Comparison of ENCODE assay signal across 25 mouse cellular contexts in genomic region chr12:90932201-90932600, GRCm38 (mm10).
A peak's percentile ranks its signal among the peaks of the same experiment; 100 is the strongest.
DNase-seq lines count a peak whose midpoint lies in the region; ATAC-seq and TF ChIP-seq lines count a peak whose summit lies in the region.
"Had no signal": no experiment of that assay in that cellular context is flagged by ENCODE, and none has a peak within 500 bp of the region (broad histone marks: within the 10 kb centered on the region; RNA-seq: fewer than 3 reads in every experiment).

No protein-coding gene starts in this region.

- WGBS in forebrain, postnatal 0 days: 57% methylated on average over 5 of the region's 5 CpGs
- WGBS in forebrain, embryonic 12.5 days: 94% methylated on average over 5 of the region's 5 CpGs
- WGBS in midbrain, embryonic 15.5 days: 92% methylated on average over 5 of the region's 5 CpGs

- no peak overlapping the region for H3K9ac ChIP-seq in forebrain, postnatal 0 days
- H3K9ac ChIP-seq in forebrain, embryonic 12.5 days: no peak overlapping the region
- no peak overlapping the region for H3K9ac ChIP-seq in midbrain, embryonic 15.5 days
- H3K9ac ChIP-seq: embryonic facial prominence, embryonic 15.5 days; hindbrain, embryonic 13.5 days; kidney, embryonic 15.5 days; limb, embryonic 15.5 days; midbrain, embryonic 12.5 days; neural tube, embryonic 12.5 days had no signal

- H3K4me1 ChIP-seq in forebrain, postnatal 0 days (ENCODE audit: insufficient read depth): no peaks in the 10 kb centered on the region
- no peaks in the 10 kb centered on the region for H3K4me1 ChIP-seq in forebrain, embryonic 12.5 days
- no peaks in the 10 kb centered on the region for H3K4me1 ChIP-seq in midbrain, embryonic 15.5 days
- H3K4me1 ChIP-seq: embryonic facial prominence, embryonic 15.5 days; hindbrain, embryonic 13.5 days; kidney, embryonic 15.5 days; limb, embryonic 15.5 days; midbrain, embryonic 12.5 days; neural tube, embryonic 12.5 days had no signal

- DNase-seq in forebrain, postnatal 0 days: peak; percentile 13
- DNase-seq in brain, adult 2 months (ENCODE audit: low read depth, low spot score): peak; percentile 96
- DNase-seq in cerebellum, adult 11-12 months: peak; percentile 90
- peak; percentile 71 to 76 for DNase-seq in cerebellum, postnatal 10 days
- no peak for DNase-seq in frontal cortex, postnatal 10 days (ENCODE audit: low spot score in 2 of 2)
- DNase-seq in urinary bladder, postnatal 4 days (ENCODE audit: low spot score in 2 of 2): no peak
- DNase-seq: adrenal gland, adult 2 months; B cell, adult 2 months; gastrocnemius, postnatal 36 days; heart, postnatal 36 days; kidney, adult 11 months; kidney, postnatal 4 days; retina, postnatal 1 day had no signal

- H3K36me3 ChIP-seq in forebrain, postnatal 0 days (ENCODE audit: insufficient read depth): no peaks in the 10 kb centered on the region
- H3K36me3 ChIP-seq in forebrain, embryonic 12.5 days (replicated peaks): no peaks in the 10 kb centered on the region
- no peaks in the 10 kb centered on the region for H3K36me3 ChIP-seq in midbrain, embryonic 15.5 days (replicated peaks)
- H3K36me3 ChIP-seq: embryonic facial prominence, embryonic 15.5 days; G1E; hindbrain, embryonic 13.5 days; kidney, embryonic 15.5 days; limb, embryonic 15.5 days; midbrain, embryonic 12.5 days; neural tube, embryonic 12.5 days had no signal

- no peak overlapping the region for H3K27ac ChIP-seq in forebrain, postnatal 0 days (ENCODE audit: low read depth, low read length)
- H3K27ac ChIP-seq in forebrain, embryonic 12.5 days: no peak overlapping the region
- no peak overlapping the region for H3K27ac ChIP-seq in midbrain, embryonic 15.5 days
- H3K27ac ChIP-seq: embryonic facial prominence, embryonic 15.5 days; hindbrain, embryonic 13.5 days; kidney, embryonic 15.5 days; left cerebral cortex, adult 2 months; limb, embryonic 15.5 days; midbrain, embryonic 12.5 days; neural tube, embryonic 12.5 days had no signal

- no peak for TF ChIP-seq CTCF in forebrain, postnatal 0 days (IDR thresholded peaks at IDR 0.05; ENCODE audit: low read depth)

- no peaks in the 10 kb centered on the region for H3K9me3 ChIP-seq in forebrain, postnatal 0 days (ENCODE audit: low read length)
- H3K9me3 ChIP-seq in forebrain, embryonic 12.5 days: no peaks in the 10 kb centered on the region
- no peaks in the 10 kb centered on the region for H3K9me3 ChIP-seq in midbrain, embryonic 15.5 days
- H3K9me3 ChIP-seq: embryonic facial prominence, embryonic 15.5 days; G1E; hindbrain, embryonic 13.5 days; kidney, embryonic 15.5 days; limb, embryonic 15.5 days; midbrain, embryonic 12.5 days; neural tube, embryonic 12.5 days had no signal

- ATAC-seq in forebrain, postnatal 0 days: peak; percentile 48
- ATAC-seq in forebrain, embryonic 12.5 days (ENCODE audit: low FRiP score): no peak
- no peak for ATAC-seq in midbrain, embryonic 15.5 days (replicated peaks)
- ATAC-seq: Patski had no signal

- no peak overlapping the region for H3K4me3 ChIP-seq in forebrain, postnatal 0 days (ENCODE audit: low read depth, low read length)
- no peak overlapping the region for H3K4me3 ChIP-seq in forebrain, embryonic 12.5 days (replicated peaks)
- no peak overlapping the region for H3K4me3 ChIP-seq in midbrain, embryonic 15.5 days
- H3K4me3 ChIP-seq: embryonic facial prominence, embryonic 15.5 days; hindbrain, embryonic 13.5 days; kidney, embryonic 15.5 days; left cerebral cortex, adult 2 months; limb, embryonic 15.5 days; midbrain, embryonic 12.5 days; neural tube, embryonic 12.5 days had no signal

- no peak overlapping the region for H3K4me2 ChIP-seq in forebrain, postnatal 0 days (ENCODE audit: low read depth)
- H3K4me2 ChIP-seq in forebrain, embryonic 12.5 days: no peak overlapping the region
- no peak overlapping the region for H3K4me2 ChIP-seq in midbrain, embryonic 15.5 days
- H3K4me2 ChIP-seq: embryonic facial prominence, embryonic 15.5 days; hindbrain, embryonic 13.5 days; kidney, embryonic 15.5 days; limb, embryonic 15.5 days; midbrain, embryonic 12.5 days; neural tube, embryonic 12.5 days had no signal

- H3K27me3 ChIP-seq in forebrain, postnatal 0 days (ENCODE audit: insufficient read depth, low read length): no peaks in the 10 kb centered on the region
- H3K27me3 ChIP-seq in forebrain, embryonic 12.5 days: no peaks in the 10 kb centered on the region
- H3K27me3 ChIP-seq in midbrain, embryonic 15.5 days (replicated peaks): no peaks in the 10 kb centered on the region
- H3K27me3 ChIP-seq: CH12.LX; embryonic facial prominence, embryonic 15.5 days; hindbrain, embryonic 13.5 days; kidney, embryonic 15.5 days; limb, embryonic 15.5 days; midbrain, embryonic 12.5 days; neural tube, embryonic 12.5 days had no signal

Comparison
In these comparisons a context has a peak if more than half of its experiments do, and no peak if none do; other contexts are left out.
1. DNase-seq: peak in forebrain, postnatal 0 days (single experiment), brain, adult 2 months (single experiment), cerebellum, adult 11-12 months (single experiment) and cerebellum, postnatal 10 days (2 of 2); none in frontal cortex, postnatal 10 days (0 of 2) and urinary bladder, postnatal 4 days (0 of 2).